Mouse (Mus musculus) heart, embryonic 13.5 days (tissue): Measurements from ENCODE around the gene E130208F15Rik. TPM values are rescaled to one million over a fixed set of nuclear protein-coding genes. Genes with fewer than 3 reads are reported as not detected.

Experiments used
- ATAC-seq: fragments of 200-750 bp; cut with Nextera tagmentation; 2 replicates; pipeline ENCODE4 v1.8.0; 2017; ENCODE audit warnings: moderate TSS enrichment; ENCODE audit not compliant: insufficient number of reproducible peaks, low FRiP score, low TSS enrichment; ENCODE audit errors: extremely low read depth
- H3K27ac ChIP-seq: fragments of 300-500 bp; sonication (generic); replicated peaks from 2 replicates; pipeline ENCODE4 v1.5.1; 2015; ENCODE audit warnings: moderate library complexity, mild to moderate bottlenecking, inconsistent platforms
- H3K27me3 ChIP-seq: fragments of 300-500 bp; sonication (generic); replicated peaks from 2 replicates; pipeline ENCODE4 v1.6.1; 2015; ENCODE audit warnings: mild to moderate bottlenecking, inconsistent platforms
- H3K36me3 ChIP-seq: fragments of 300-500 bp; sonication (generic); 2 replicates; pipeline ENCODE4 v1.6.1; 2015; ENCODE audit warnings: mild to moderate bottlenecking, inconsistent platforms
- H3K4me1 ChIP-seq: fragments of 300-500 bp; sonication (generic); 2 replicates; pipeline ENCODE4 v1.6.1; 2015; ENCODE audit warnings: inconsistent platforms
- H3K4me2 ChIP-seq: fragments of 300-500 bp; sonication (generic); 2 replicates; pipeline ENCODE4 v1.6.1; 2015; ENCODE audit warnings: inconsistent platforms, mild to moderate bottlenecking, moderate library complexity
- H3K4me3 ChIP-seq: fragments of 300-500 bp; sonication (generic); 2 replicates; pipeline ENCODE4 v1.5.1; 2015; ENCODE audit warnings: moderate library complexity, mild to moderate bottlenecking, inconsistent platforms
- H3K9ac ChIP-seq: fragments of 300-500 bp; sonication (generic); 2 replicates; pipeline ENCODE4 v1.6.1; 2015; ENCODE audit warnings: inconsistent platforms, mild to moderate bottlenecking, moderate library complexity
- H3K9me3 ChIP-seq: fragments of 300-500 bp; sonication (generic); 2 replicates; pipeline ENCODE4 v1.6.1; 2016; ENCODE audit warnings: inconsistent platforms
- WGBS: fragments of 180-500 bp; shearing (Covaris S2); methylation state at CpG from one replicate; pipeline ENCODE4 v1.1.7; 2015; ENCODE audit warnings: mixed read lengths; 5-methylcytosine and 5-hydroxymethylcytosine counted together
- polyA plus RNA-seq: library from polyadenylated mRNA; unstranded; fragments of >200 nt; fragmentation: Nextera tagmentation; extraction: Ambion mirVana; gene quantifications from 2 replicates; pipeline ENCODE4 v1.2.1, GENCODE M21; 2015

Gene E130208F15Rik
- polyA plus RNA-seq, 1 experiment from 2014 or later, result 2.5 TPM

DNA sequence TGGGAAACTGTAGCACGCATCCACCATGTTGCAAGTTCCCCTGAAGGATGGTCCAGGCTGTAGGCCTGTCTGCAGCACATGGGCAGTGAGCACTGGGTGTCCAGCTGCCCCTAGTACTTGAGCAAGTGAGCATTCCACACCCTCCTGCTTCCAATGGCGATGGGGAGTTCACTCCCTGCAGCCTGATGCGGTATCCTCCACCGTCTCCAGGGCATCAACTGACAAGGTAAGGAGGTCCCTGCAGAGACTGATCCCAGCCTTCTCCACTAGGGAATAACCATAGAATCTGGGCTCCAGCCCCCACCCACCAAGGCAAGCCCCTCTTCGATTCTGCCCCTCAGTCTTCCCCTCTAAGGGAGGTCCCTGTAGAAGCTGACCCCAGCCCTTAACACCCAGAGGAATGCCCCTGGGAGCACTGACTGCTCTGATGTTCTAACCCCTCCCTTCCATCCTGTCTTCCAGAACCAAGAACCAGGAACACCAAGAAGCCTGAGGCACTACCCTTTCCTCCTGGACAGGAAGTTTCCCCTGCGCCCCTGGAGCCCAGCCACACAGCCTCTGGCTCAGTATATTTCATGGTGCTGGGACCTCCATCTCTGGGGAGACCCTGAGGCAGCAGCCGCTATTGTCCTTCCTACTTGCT is 32.3 kb upstream of the E130208F15Rik start:
- no peak overlapping the region for H3K4me3 ChIP-seq
- 56% methylated on average over 7 of the region's 7 CpGs for WGBS
- no peaks in the 10 kb centered on the region for H3K9me3 ChIP-seq
- H3K27ac ChIP-seq, result 0 out of 2 replicates have a peak overlapping the region, but pooled peaks have one; percentile 2
- H3K27me3 ChIP-seq, result peaks cover 17% of the 10 kb centered on the region
- H3K4me2 ChIP-seq, result no peak overlapping the region
- no peaks in the 10 kb centered on the region for H3K36me3 ChIP-seq
- ATAC-seq, result no peak
- H3K9ac ChIP-seq, result no peak overlapping the region
- H3K4me1 ChIP-seq, result peaks cover 25% of the 10 kb centered on the region

DNA sequence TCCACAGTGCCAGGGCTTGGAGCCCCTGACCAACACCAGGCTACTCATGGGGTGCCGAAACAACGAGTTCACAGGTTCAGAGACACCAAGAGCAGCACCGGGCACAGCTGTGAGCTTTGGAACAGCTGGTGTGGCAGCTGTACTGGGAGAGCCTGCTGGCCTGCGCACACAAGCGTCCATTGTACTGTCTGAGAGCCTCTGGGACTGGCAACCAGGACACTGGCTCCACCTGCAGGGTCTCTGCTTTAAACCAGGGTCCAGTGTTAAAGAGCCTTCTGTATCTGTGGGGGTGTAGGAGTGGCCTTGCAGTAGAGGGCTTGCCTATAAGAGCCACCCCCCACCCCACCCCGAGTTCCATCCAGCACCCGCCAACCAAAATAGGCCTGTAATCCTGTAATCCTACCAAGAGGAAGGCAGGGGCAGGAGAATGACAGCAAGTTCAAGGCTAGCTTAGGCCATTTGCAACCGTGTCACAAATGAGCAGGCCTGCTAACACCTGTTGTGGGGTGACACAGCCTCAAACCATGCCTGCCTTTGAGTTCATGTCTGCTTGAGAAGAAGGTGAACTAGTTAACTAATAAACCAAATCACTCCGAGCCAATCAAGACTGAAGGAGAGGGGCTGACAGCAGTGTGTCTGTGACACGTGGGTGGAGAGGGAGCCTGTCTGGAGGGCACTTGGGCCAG is 31.7 kb upstream of the E130208F15Rik start:
- Histone ChIP-seq H3K36me3 (no peaks in the 10 kb centered on the region), H3K4me3 (no peak overlapping the region), H3K9me3 (no peaks in the 10 kb centered on the region), H3K4me1 (peaks cover 27% of the 10 kb centered on the region), H3K4me2 (no peak overlapping the region), H3K27ac (0 out of 2 replicates have a peak overlapping the region, but pooled peaks have one; percentile 2), H3K9ac (no peak overlapping the region), H3K27me3 (peaks cover 17% of the 10 kb centered on the region)
- no peak for ATAC-seq
- 53% methylated on average over 10 of the region's 10 CpGs for WGBS

DNA sequence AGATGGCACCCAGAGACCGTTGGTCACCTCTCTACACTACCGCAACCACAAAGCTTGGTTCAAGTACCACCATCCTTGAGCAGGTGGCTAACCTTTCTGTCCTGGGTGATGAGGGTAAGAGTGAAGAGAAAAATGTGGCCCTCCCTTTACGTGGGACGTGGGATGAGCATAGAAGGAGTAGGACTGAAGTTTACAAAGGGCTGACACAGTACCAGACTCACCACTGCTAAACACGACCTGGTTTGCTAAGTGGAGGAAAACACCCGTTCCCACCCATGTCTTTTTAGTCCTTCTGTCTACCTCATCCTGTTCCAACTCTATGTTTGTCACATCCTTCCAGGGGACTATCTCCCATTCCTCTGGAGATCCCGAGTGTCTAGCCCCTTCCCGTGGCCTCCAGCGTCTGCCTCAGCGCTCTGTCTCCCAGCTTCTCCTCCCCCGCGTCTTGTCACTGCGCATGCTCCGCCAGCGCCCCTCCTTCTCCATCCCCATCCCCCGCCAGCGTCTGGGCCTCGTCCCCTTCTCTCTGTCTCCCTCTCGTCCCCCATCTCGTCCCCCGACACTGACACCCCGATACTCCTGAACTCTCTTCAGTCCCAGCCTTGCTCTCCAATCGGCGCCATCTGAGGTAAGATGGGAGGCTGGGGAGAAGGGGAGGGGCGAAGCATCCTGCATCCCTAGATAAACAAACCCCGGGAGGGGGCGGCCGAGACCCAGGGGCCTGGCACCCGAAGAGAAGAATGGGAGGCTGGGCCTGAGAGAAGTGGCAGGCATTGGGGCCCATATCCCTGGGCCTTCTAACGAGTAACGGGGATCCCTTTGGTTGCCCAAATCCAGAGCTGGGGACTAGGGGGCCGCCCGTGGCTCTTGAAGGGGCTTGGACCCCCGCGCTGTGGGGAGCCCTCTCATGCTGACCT is 30.1 kb upstream of the E130208F15Rik start, which contains the start of gene Clip3:
Gene Clip3 (plus strand): TSS at position 514 of the 917 bp plus-strand sequence.
- Histone ChIP-seq H3K27me3 (peaks cover 17% of the 10 kb centered on the region), H3K36me3 (0 out of 2 replicates have a peak, but pooled peaks cover 3% of the 10 kb centered on the region), H3K9ac (peak within 1 kb of the TSS; percentile 82), H3K9me3 (no peaks in the 10 kb centered on the region), H3K4me1 (peaks cover 29% of the 10 kb centered on the region), H3K4me3 (peak within 1 kb of the TSS; percentile 61), H3K4me2 (peak within 1 kb of the TSS; percentile 66), H3K27ac (0 out of 2 replicates have a peak within 1 kb of the TSS, but pooled peaks have one; percentile 24)
- 7% methylated on average over 35 of the region's 35 CpGs for WGBS
- ATAC-seq, result 0 out of 2 replicates have a peak, but pooled peaks have one; percentile 22

DNA sequence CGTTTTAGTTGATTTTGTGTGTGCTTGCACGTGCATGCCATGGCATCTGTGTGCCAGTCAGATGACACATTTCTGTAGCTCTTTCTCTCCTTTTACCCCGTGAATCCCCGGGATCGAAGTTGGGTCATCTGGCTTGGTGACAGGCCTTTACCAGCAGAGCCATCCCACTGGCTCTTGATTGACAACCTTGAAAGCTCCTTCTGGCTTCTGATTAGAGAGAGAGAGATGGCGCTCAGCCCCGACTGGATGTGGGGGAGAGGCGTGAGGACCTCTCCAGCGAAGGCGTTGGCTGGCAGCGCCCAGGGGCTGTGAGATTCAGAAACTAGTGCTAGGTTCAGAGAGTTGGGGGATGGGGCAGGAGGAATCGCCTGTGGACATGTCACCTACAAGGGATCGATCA is 27.7 kb upstream of the E130208F15Rik start:
- H3K36me3 ChIP-seq, result peaks cover 25% of the 10 kb centered on the region
- no peak for ATAC-seq
- H3K9me3 ChIP-seq, result no peaks in the 10 kb centered on the region
- no peak overlapping the region for H3K4me3 ChIP-seq
- H3K9ac ChIP-seq, result peak overlapping the region; percentile 14; the same call in 1 of the 2 replicates
- H3K4me2 ChIP-seq, result no peak overlapping the region
- H3K4me1 ChIP-seq, result peaks cover 29% of the 10 kb centered on the region
- 53% methylated on average over 13 of the region's 13 CpGs for WGBS
- H3K27me3 ChIP-seq, result 0 out of 2 replicates have a peak, but pooled peaks cover 5% of the 10 kb centered on the region
- no peak overlapping the region for H3K27ac ChIP-seq

DNA sequence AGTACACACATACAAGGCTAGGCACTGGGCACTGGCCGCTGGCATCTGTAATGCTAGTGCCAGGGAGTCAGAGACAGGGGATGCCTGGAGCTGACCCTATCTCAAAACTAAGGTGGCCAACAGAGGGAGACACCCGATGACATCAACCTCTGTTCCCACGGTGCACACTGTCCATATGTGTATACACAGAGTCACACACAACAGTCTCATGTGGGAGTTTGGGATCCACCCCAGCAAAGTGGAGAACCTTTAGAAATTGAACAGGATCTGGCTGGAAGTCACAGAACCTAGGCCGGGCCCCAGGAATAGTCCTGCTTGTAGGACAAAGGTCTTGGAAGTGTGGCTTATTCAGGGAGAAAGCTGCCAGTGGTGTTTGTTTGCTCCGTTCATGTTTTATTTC is 27.2 kb upstream of the E130208F15Rik start:
- Histone ChIP-seq H3K4me3 (no peak overlapping the region), H3K4me2 (no peak overlapping the region), H3K9ac (no peak overlapping the region), H3K36me3 (peaks cover 30% of the 10 kb centered on the region), H3K9me3 (no peaks in the 10 kb centered on the region), H3K27me3 (no peaks in the 10 kb centered on the region), H3K4me1 (peaks cover 29% of the 10 kb centered on the region), H3K27ac (no peak overlapping the region)
- ATAC-seq, result no peak
- 74% methylated on average over 5 of the region's 5 CpGs for WGBS

DNA sequence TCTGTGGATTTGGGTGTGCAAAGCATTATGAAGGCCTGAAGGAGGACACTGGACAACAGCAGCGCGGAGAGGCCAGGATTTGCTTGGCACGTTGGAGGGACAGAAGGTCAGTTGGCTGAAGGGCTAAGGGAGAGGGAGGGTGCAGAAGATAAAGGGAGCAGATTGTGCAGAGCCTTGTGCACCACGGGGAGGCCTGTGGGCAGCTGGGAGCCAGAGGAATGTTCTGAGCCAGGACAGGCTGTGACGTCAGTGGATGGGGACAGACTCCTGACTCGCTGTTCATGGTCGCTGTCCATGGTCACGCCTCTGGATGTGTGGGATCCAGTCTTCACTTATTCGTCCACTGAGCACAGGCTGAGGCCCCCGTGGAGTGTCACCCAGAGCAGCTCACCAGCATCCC is 26.4 kb upstream of the E130208F15Rik start:
- H3K4me1 ChIP-seq, result peaks cover 29% of the 10 kb centered on the region
- H3K4me2 ChIP-seq, result no peak overlapping the region
- no peak overlapping the region for H3K27ac ChIP-seq
- no peaks in the 10 kb centered on the region for H3K27me3 ChIP-seq
- peaks cover 38% of the 10 kb centered on the region for H3K36me3 ChIP-seq
- ATAC-seq, result no peak
- H3K9ac ChIP-seq, result 0 out of 2 replicates have a peak overlapping the region, but pooled peaks have one; percentile 9
- no peaks in the 10 kb centered on the region for H3K9me3 ChIP-seq
- no peak overlapping the region for H3K4me3 ChIP-seq
- 37% methylated on average over 10 of the region's 10 CpGs for WGBS

DNA sequence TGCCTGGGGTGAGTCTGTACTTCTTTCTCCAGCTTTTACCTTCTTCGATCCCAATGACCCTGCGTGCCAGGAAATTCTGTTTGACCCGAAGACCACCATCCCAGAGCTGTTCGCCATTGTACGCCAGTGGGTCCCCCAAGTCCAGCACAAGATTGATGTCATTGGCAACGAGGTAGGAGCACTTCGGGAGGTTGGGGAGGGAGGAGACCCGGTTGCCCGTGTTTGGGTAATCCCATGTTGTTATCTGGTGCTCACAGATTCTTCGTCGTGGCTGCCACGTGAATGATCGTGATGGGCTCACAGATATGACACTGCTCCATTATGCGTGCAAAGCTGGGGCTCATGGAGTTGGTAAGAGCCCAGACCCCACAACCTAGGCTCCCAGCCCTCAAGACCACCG is 24.7 kb upstream of the E130208F15Rik start:
- H3K9ac ChIP-seq, result no peak overlapping the region
- no peaks in the 10 kb centered on the region for H3K27me3 ChIP-seq
- H3K4me1 ChIP-seq, result peaks cover 19% of the 10 kb centered on the region
- ATAC-seq, result no peak
- peaks cover 40% of the 10 kb centered on the region for H3K36me3 ChIP-seq
- H3K4me2 ChIP-seq, result no peak overlapping the region
- no peak overlapping the region for H3K27ac ChIP-seq
- no peak overlapping the region for H3K4me3 ChIP-seq
- no peaks in the 10 kb centered on the region for H3K9me3 ChIP-seq
- WGBS, result 83% methylated on average over 15 of the region's 15 CpGs

DNA sequence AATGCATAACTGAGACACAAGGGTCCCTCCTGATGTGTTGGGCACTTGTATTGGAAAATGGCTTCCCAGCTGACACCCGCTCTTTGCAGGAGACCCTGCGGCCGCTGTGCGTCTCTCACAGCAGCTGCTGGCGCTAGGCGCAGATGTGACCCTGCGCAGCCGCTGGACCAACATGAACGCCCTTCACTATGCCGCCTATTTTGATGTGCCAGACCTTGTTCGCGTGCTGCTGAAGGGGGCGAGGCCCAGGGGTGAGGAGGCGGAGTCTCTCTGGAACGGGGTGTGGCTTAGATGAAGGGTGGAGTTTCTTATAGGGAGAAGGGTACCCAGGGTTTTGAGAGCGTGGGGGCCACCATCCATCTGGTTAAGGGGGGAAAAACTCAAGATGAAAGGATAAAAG is 24.3 kb upstream of the E130208F15Rik start:
- Histone ChIP-seq H3K4me3 (no peak overlapping the region), H3K9me3 (no peaks in the 10 kb centered on the region), H3K27ac (no peak overlapping the region), H3K9ac (no peak overlapping the region), H3K27me3 (no peaks in the 10 kb centered on the region), H3K4me1 (peaks cover 14% of the 10 kb centered on the region), H3K36me3 (peaks cover 45% of the 10 kb centered on the region), H3K4me2 (no peak overlapping the region)
- no peak for ATAC-seq
- WGBS, result 70% methylated on average over 16 of the region's 16 CpGs

DNA sequence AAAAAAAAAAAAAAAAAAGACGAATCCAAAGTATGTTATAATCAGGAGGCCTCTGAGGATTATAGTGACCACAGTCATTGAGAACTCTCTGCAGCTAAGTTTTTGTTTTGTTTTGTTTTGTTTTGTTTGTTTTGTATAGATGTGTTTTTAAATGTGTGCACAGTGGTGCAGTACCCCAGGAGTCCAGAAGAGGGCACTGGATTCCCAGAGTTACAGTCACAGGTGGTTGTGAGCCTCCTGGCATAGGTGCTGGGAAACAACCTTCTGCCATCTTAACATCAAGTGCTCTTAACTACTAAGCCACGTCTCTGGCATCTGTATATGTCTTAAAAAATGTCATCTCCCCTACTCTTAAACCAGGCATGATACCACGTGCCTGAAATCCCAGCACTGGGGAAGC is 20.6 kb upstream of the E130208F15Rik start:
- no peaks in the 10 kb centered on the region for H3K27me3 ChIP-seq
- H3K4me1 ChIP-seq, result no peaks in the 10 kb centered on the region
- H3K27ac ChIP-seq, result no peak overlapping the region
- H3K4me2 ChIP-seq, result no peak overlapping the region
- H3K9ac ChIP-seq, result no peak overlapping the region
- ATAC-seq, result no peak
- H3K4me3 ChIP-seq, result no peak overlapping the region
- peaks cover 66% of the 10 kb centered on the region for H3K36me3 ChIP-seq
- 42% methylated on average over 3 of the region's 3 CpGs for WGBS
- H3K9me3 ChIP-seq, result no peaks in the 10 kb centered on the region

DNA sequence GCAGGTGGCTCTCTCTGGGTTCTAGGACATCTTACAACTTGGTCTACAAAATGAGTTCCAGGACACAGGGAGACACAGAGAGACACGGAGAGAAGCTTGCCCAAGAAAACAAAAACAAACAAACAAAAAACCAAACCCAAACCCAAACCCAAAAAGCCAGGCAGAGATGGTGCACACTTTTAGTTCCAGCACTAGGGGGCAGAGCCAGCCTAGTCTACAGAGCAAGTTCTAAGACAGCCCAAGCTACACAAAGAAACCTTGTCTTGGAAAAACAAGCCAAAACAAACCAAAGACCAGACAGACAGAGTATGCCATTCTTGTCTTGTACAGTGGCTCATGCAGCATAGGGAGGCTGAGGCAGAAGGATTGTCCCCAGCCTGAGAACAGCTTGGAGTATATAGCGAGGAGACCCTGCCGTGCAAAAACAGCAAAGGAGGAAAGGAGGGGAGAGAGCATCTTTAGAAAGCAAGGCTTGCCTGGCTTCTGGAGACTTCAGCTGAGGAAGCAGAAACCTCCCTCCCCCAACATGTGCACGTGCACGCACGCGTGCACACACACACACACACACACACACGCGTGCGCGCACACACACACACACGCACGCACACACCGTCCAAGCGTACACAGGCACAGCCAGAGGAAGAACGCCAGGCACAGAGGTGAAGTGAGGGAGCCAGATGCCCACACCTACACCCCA is 15.3 kb upstream of the E130208F15Rik start:
- Histone ChIP-seq H3K27me3 (no peaks in the 10 kb centered on the region), H3K4me1 (peaks cover 18% of the 10 kb centered on the region), H3K27ac (no peak overlapping the region), H3K4me3 (no peak overlapping the region), H3K4me2 (no peak overlapping the region), H3K9me3 (no peaks in the 10 kb centered on the region), H3K36me3 (peaks cover 44% of the 10 kb centered on the region), H3K9ac (no peak overlapping the region)
- no peak for ATAC-seq
- 84% methylated on average over 16 of the region's 16 CpGs for WGBS
